In the genomic region with DNA sequence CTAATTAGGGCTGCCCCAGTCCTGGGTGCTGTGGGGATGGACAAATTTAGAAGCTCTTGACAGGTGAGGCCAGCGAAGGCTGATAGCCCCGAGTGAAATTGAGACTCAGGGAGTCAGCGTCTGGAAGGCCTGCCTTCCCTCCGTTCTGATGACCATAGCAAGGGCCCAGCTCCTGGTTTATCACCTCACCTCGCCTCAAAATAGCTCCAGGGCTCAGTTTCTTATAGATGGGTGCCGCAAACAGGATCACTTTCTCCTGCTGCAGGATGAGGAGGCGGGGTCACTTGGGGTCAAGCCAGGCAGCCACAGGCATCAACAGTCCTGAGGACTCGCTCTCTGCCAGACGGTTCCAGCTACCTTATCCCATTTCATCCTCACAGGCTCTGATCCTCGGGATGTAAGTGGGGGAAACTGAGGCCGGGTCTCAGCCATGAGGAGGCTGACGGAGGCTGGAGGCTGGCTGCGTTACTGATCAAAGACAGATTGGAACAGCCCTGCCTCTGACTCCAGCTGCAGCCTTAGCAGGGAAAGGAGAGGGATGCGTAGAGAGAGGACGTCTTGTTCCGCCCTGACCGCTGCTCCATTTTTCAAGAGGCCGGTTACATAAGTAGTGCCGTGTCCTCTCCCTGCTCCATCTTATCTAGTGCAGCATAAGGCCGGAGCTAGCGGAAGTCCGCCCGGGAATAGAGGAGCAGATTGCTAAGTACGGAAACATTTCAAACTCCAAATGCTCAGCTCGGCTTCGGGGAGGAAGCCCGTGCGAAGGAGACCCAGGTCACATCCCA, we compare ENCODE assay signal across 28 mouse cellular contexts. TPM values are rescaled to one million over a fixed set of nuclear protein-coding genes. Genes with fewer than 3 reads are reported as not detected.
DNase-seq lines count a peak whose midpoint lies in the region; ATAC-seq lines count a peak whose summit lies in the region.
"Had no signal": no experiment of that assay in that cellular context is flagged by ENCODE, and none has a peak within 500 bp of the region (broad histone marks: within the 10 kb centered on the region; RNA-seq: fewer than 3 reads in every experiment).

No protein-coding gene starts in this region.

- no peak overlapping the region for H3K9ac ChIP-seq in heart, embryonic 11.5 days (ENCODE audit: low read depth, low read length)
- no peak overlapping the region for H3K9ac ChIP-seq in hindbrain, embryonic 14.5 days
- H3K9ac ChIP-seq: embryonic facial prominence, embryonic 12.5 days; forebrain, postnatal 0 days; limb, embryonic 13.5 days; liver, embryonic 12.5 days; midbrain, embryonic 12.5 days had no signal

- H3K4me3 ChIP-seq in heart, embryonic 11.5 days (ENCODE audit: low read depth, low read length), result no peak overlapping the region
- H3K4me3 ChIP-seq in hindbrain, embryonic 14.5 days (replicated peaks; ENCODE audit: low read length), result no peak overlapping the region
- H3K4me3 ChIP-seq: embryonic facial prominence, embryonic 12.5 days; limb, embryonic 13.5 days; liver, embryonic 12.5 days; midbrain, embryonic 12.5 days had no signal

- ATAC-seq in heart, embryonic 11.5 days (replicated peaks; ENCODE audit: insufficient number of reproducible peaks, low FRiP score, low TSS enrichment), result no peak
- no peak for ATAC-seq in hindbrain, embryonic 14.5 days (ENCODE audit: low FRiP score)
- ATAC-seq: forebrain, postnatal 0 days; hindbrain, embryonic 16.5 days; intestine, postnatal 0 days; liver, embryonic 12.5 days had no signal

- 43% methylated on average over 28 of the region's 28 CpGs for WGBS in heart, embryonic 11.5 days (ENCODE audit: insufficient replicate concordance)
- 81% methylated on average over 28 of the region's 28 CpGs for WGBS in hindbrain, embryonic 14.5 days

- peaks cover 21% of the 10 kb centered on the region for H3K27me3 ChIP-seq in heart, embryonic 11.5 days (ENCODE audit: control insufficient read depth, insufficient read depth, low read length)
- no peaks in the 10 kb centered on the region; the same call in 1 of the 2 replicates for H3K27me3 ChIP-seq in hindbrain, embryonic 14.5 days (ENCODE audit: control insufficient read depth, insufficient read depth, low read length)
- H3K27me3 ChIP-seq: limb, embryonic 13.5 days; midbrain, embryonic 12.5 days had no signal

- H3K4me2 ChIP-seq in heart, embryonic 11.5 days, result peak overlapping the region; percentile 0; the same call in 1 of the 2 replicates
- H3K4me2 ChIP-seq in hindbrain, embryonic 14.5 days (replicated peaks), result no peak overlapping the region
- H3K4me2 ChIP-seq: embryonic facial prominence, embryonic 12.5 days; limb, embryonic 13.5 days; liver, embryonic 12.5 days; midbrain, embryonic 12.5 days had no signal

- H3K4me1 ChIP-seq in heart, embryonic 11.5 days (ENCODE audit: control insufficient read depth, insufficient read depth, low read length), result peaks cover 7% of the 10 kb centered on the region
- no peaks in the 10 kb centered on the region for H3K4me1 ChIP-seq in hindbrain, embryonic 14.5 days (replicated peaks; ENCODE audit: control insufficient read depth, insufficient read depth, low read length)
- H3K4me1 ChIP-seq: embryonic facial prominence, embryonic 12.5 days; limb, embryonic 13.5 days; liver, embryonic 12.5 days; midbrain, embryonic 12.5 days had no signal

- peak; percentile 38 for DNase-seq in cerebellum, adult 11-12 months
- DNase-seq in cerebellum, postnatal 10 days, result no peak
- DNase-seq in heart, adult 18-20 months, result peak; percentile 23 to 47
- DNase-seq in heart, postnatal 14 days, result no peak
- DNase-seq in gastrocnemius, adult 8-10 months (ENCODE audit: low spot score in 2 of 2), result peak; percentile 66 to 79
- DNase-seq in hindbrain, embryonic 14.5 days (ENCODE audit: low spot score), result no peak
- no peak for DNase-seq in thymus, adult 18-20 months
- DNase-seq: adrenal gland, postnatal 10 days; cerebellum, postnatal 14 days; forebrain, postnatal 0 days; kidney, postnatal 36 days; lung, adult 2 months; lung, postnatal 14 days; spleen, adult 18-20 months; thymus, postnatal 4 days had no signal

- intact Hi-C loops in heart, postnatal 14 days (cut with DNase I), result no loop called here

- no peak overlapping the region for H3K27ac ChIP-seq in heart, embryonic 11.5 days (ENCODE audit: low read depth, low read length)
- no peak overlapping the region for H3K27ac ChIP-seq in hindbrain, embryonic 14.5 days
- H3K27ac ChIP-seq: embryonic facial prominence, embryonic 12.5 days; limb, embryonic 13.5 days; liver, embryonic 12.5 days; midbrain, embryonic 12.5 days had no signal

- no peaks in the 10 kb centered on the region for H3K9me3 ChIP-seq in heart, embryonic 11.5 days (replicated peaks; ENCODE audit: control insufficient read depth, low read length)
- no peaks in the 10 kb centered on the region for H3K9me3 ChIP-seq in hindbrain, embryonic 14.5 days (ENCODE audit: control insufficient read depth, low read length)
- H3K9me3 ChIP-seq: embryonic facial prominence, embryonic 12.5 days; limb, embryonic 13.5 days; liver, embryonic 12.5 days; midbrain, embryonic 12.5 days had no signal

- H3K36me3 ChIP-seq in heart, embryonic 11.5 days (ENCODE audit: control insufficient read depth, insufficient read depth, low read length), result no peaks in the 10 kb centered on the region
- no peaks in the 10 kb centered on the region for H3K36me3 ChIP-seq in hindbrain, embryonic 14.5 days (replicated peaks; ENCODE audit: control insufficient read depth, insufficient read depth)
- H3K36me3 ChIP-seq: embryonic facial prominence, embryonic 12.5 days; limb, embryonic 13.5 days; liver, embryonic 12.5 days; midbrain, embryonic 12.5 days had no signal

RNA-seq across cellular contexts. Expression of a gene that starts 10.9 kb away (rescaled TPM):
- under 1 TPM; 0.57 to 0.93 TPM for total RNA-seq in heart, adult 18-20 months (2021)
- under 1 TPM in 1 of 2 experiments, not detected in 1; 0.29 TPM for total RNA-seq in heart, postnatal 14 days (2021)
- total RNA-seq in gastrocnemius, adult 8-10 months (2022), result over 10,000 TPM; 12,380 to 17,080 (median 15,669) TPM
- polyA plus RNA-seq in heart, embryonic 11.5 days (2014; fragmentation: Nextera tagmentation; extraction: Ambion mirVana), result 0.31 and 0.50 TPM in 2 replicates
- 6.8 and 8.7 TPM in 2 replicates for polyA plus RNA-seq in hindbrain, embryonic 14.5 days (2014; fragmentation: Nextera tagmentation; extraction: Ambion mirVana)
- total RNA-seq: megakaryocyte progenitor cell, adult 5-6 weeks; monocyte, adult 5-6 weeks; neutrophil, adult 5-6 weeks had no signal
- polyA plus RNA-seq: forebrain, embryonic 11.5 days; intestine, postnatal 0 days; kidney, embryonic 14.5 days; liver, embryonic 12.5 days; testis, adult 2 months had no signal

RNA-seq across cellular contexts. Expression of a gene that starts 21.4 kb away (rescaled TPM):
- 10 to 100 TPM in 1 of 2 experiments, 1 to 10 TPM in 1; 8.2 to 11.6 TPM for total RNA-seq in heart, adult 18-20 months (2021)
- 10 to 100 TPM; 11.3 to 12.8 TPM for total RNA-seq in heart, postnatal 14 days (2021)
- total RNA-seq in gastrocnemius, adult 8-10 months (2022), result 10 to 100 TPM in 3 of 4 experiments, 1 to 10 TPM in 1; 9.0 to 16.1 (median 12.5) TPM
- polyA plus RNA-seq in heart, embryonic 11.5 days (2014; fragmentation: Nextera tagmentation; extraction: Ambion mirVana), result 42.1 and 48.2 TPM in 2 replicates
- 105 and 108 TPM in 2 replicates for polyA plus RNA-seq in hindbrain, embryonic 14.5 days (2014; fragmentation: Nextera tagmentation; extraction: Ambion mirVana)

RNA-seq across cellular contexts. Expression of a gene that starts 49.3 kb away (rescaled TPM):
- 1 to 10 TPM; 2.0 to 2.8 TPM for total RNA-seq in heart, adult 18-20 months (2021)
- 1 to 10 TPM; 2.5 to 2.9 TPM for total RNA-seq in heart, postnatal 14 days (2021)
- total RNA-seq in gastrocnemius, adult 8-10 months (2022), result under 1 TPM in 3 of 4 experiments, not detected in 1; 0.24 to 0.94 (median 0.74) TPM
- polyA plus RNA-seq in heart, embryonic 11.5 days (2014; fragmentation: Nextera tagmentation; extraction: Ambion mirVana), result 17.6 and 27.3 TPM in 2 replicates
- polyA plus RNA-seq in hindbrain, embryonic 14.5 days (2014; fragmentation: Nextera tagmentation; extraction: Ambion mirVana), result 1.5 and 2.7 TPM in 2 replicates

Comparison
In these comparisons a context has a peak if more than half of its experiments do, and no peak if none do; other contexts are left out.
1. DNase-seq: peak in cerebellum, adult 11-12 months (single experiment), heart, adult 18-20 months (2 of 2) and gastrocnemius, adult 8-10 months (2 of 2); none in cerebellum, postnatal 10 days (0 of 2), heart, postnatal 14 days (0 of 2), hindbrain, embryonic 14.5 days (single experiment) and thymus, adult 18-20 months (0 of 2).
2. RNA of a gene that starts 10.9 kb away (total RNA-seq): 12,380 to 17,080 TPM in gastrocnemius, adult 8-10 months; 0.57 to 0.93 TPM in heart, adult 18-20 months and 0.29 TPM in heart, postnatal 14 days; every median in the first group is over 1,000 times any median in the second.